In genomic region chr11:16591471-16591921, GRCm38 (mm10) we compare ENCODE assay signal across 8 mouse cellular contexts.
A peak's percentile ranks its signal among the peaks of the same experiment; 100 is the strongest.
DNase-seq lines count a peak whose midpoint lies in the region; ATAC-seq and TF ChIP-seq lines count a peak whose summit lies in the region.

No protein-coding gene starts in this region.

- no peak for TF ChIP-seq POLR2A in cerebellum, adult 2 months (IDR thresholded peaks at IDR 0.05; ENCODE audit: borderline replicate concordance, insufficient read depth, low read length)

- H3K27me3 ChIP-seq in cerebellum, adult 2 months (ENCODE audit: control insufficient read depth, insufficient read depth, low read length): no peaks in the 10 kb centered on the region
- H3K27me3 ChIP-seq in forebrain, postnatal 0 days (ENCODE audit: insufficient read depth, low read length): no peaks in the 10 kb centered on the region
- H3K27me3 ChIP-seq in liver, embryonic 15.5 days: no peaks in the 10 kb centered on the region

- WGBS in cerebellum, adult 2 months: 2% methylated on average over 7 of the region's 7 CpGs
- 3% methylated on average over 7 of the region's 7 CpGs for WGBS in forebrain, postnatal 0 days
- 17% methylated on average over 7 of the region's 7 CpGs for WGBS in liver, embryonic 15.5 days (ENCODE audit: insufficient replicate concordance)

- no peak for TF ChIP-seq CTCF in cerebellum, adult 2 months (IDR thresholded peaks at IDR 0.05; ENCODE audit: borderline replicate concordance, insufficient read depth, low read depth, low read length)
- TF ChIP-seq CTCF in forebrain, postnatal 0 days (IDR thresholded peaks at IDR 0.05; ENCODE audit: low read depth): no peak

- H3K27ac ChIP-seq in cerebellum, adult 2 months (ENCODE audit: insufficient read depth, low read length): no peak overlapping the region
- 0 out of 2 replicates have a peak overlapping the region, but pooled peaks have one; percentile 35 for H3K27ac ChIP-seq in forebrain, postnatal 0 days (ENCODE audit: low read depth, low read length)
- no peak overlapping the region for H3K27ac ChIP-seq in liver, embryonic 15.5 days (replicated peaks)

- H3K36me3 ChIP-seq in forebrain, postnatal 0 days (ENCODE audit: insufficient read depth): no peaks in the 10 kb centered on the region
- H3K36me3 ChIP-seq in liver, embryonic 15.5 days (replicated peaks): no peaks in the 10 kb centered on the region

- no peak overlapping the region for H3K4me3 ChIP-seq in cerebellum, adult 2 months (replicated peaks; ENCODE audit: insufficient read depth, low read depth, low read length)
- H3K4me3 ChIP-seq in forebrain, postnatal 0 days (ENCODE audit: low read depth, low read length): no peak overlapping the region
- no peak overlapping the region for H3K4me3 ChIP-seq in liver, embryonic 15.5 days (replicated peaks)

- ATAC-seq in forebrain, postnatal 0 days: peak; percentile 97
- ATAC-seq in liver, embryonic 15.5 days (ENCODE audit: insufficient read depth): peak; percentile 47; the same call in 1 of the 2 replicates

- H3K9me3 ChIP-seq in forebrain, postnatal 0 days (ENCODE audit: low read length): no peaks in the 10 kb centered on the region
- no peaks in the 10 kb centered on the region for H3K9me3 ChIP-seq in liver, embryonic 15.5 days (replicated peaks)

- DNase-seq in A20 (ENCODE audit: low read depth, low spot score): peak; percentile 26
- peak; percentile 17 to 56 for DNase-seq in cerebellum, adult 2 months
- peak; percentile 75 for DNase-seq in forebrain, postnatal 0 days
- peak; percentile 68 for DNase-seq in heart, postnatal 25 days (ENCODE audit: low spot score)
- peak; percentile 5 to 44 for DNase-seq in layer of hippocampus, adult 18-20 months (ENCODE audit: low spot score in 2 of 2)
- DNase-seq in ovary, adult 18-20 months (ENCODE audit: low spot score): peak; percentile 73
- peak; percentile 50 to 60 for DNase-seq in urinary bladder, postnatal 4 days (ENCODE audit: low spot score in 2 of 2)

- H3K4me1 ChIP-seq in cerebellum, adult 2 months (ENCODE audit: control insufficient read depth, insufficient read depth, low read length): no peaks in the 10 kb centered on the region; the same call in 1 of the 2 replicates
- peaks cover 8% of the 10 kb centered on the region; the same call in 1 of the 2 replicates for H3K4me1 ChIP-seq in forebrain, postnatal 0 days (ENCODE audit: insufficient read depth)
- no peaks in the 10 kb centered on the region for H3K4me1 ChIP-seq in liver, embryonic 15.5 days (replicated peaks)

- intact Hi-C loops in heart, postnatal 25 days (cut with DNase I): loop anchor here (10.0 kb wide), 1 partner anchor 353 kb away; no protein-coding TSS in a partner anchor

- no peak overlapping the region for H3K4me2 ChIP-seq in forebrain, postnatal 0 days (ENCODE audit: low read depth)
- no peak overlapping the region for H3K4me2 ChIP-seq in liver, embryonic 15.5 days

- no peak overlapping the region for H3K9ac ChIP-seq in forebrain, postnatal 0 days
- no peak overlapping the region for H3K9ac ChIP-seq in liver, embryonic 15.5 days

Comparison
In these comparisons a context has a peak if more than half of its experiments do, and no peak if none do; other contexts are left out.
1. DNase-seq: peak in every context shown above with its lines; median percentile 75 in forebrain, postnatal 0 days; 73 in ovary, adult 18-20 months; 68 in heart, postnatal 25 days; 55 in urinary bladder, postnatal 4 days; 36 in cerebellum, adult 2 months; 26 in A20; 24 in layer of hippocampus, adult 18-20 months.